Mouse (Mus musculus): Measurements from ENCODE around the gene Rsrc1.

DNA sequence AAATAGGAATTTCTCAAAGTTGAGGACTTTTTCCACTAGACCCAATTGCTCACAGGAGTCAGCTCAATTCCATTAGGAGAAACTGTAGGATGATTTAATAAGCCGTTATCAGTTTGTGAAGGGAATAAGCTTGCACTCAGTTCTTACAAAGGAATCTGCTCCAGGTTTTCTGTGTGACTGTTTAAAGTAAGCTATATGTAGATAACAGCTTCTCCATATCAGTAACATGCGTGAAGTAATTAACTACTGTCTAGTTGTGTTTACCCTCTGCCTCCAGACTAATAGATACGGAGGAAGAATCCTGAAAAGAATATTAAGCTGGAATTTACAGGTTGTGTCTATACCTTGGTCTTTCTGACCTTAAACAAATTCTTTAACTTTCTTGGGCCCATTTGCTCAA is 299.1 kb downstream of the Rsrc1 start:
- no peak for TF ChIP-seq POLR2A (IDR thresholded peaks at IDR 0.05; ENCODE audit: insufficient read length, low read depth)
- no peak for TF ChIP-seq CEBPB (IDR thresholded peaks at IDR 0.05; ENCODE audit: insufficient read depth, poor library complexity, severe bottlenecking)
- no peak for TF ChIP-seq TCF3 (IDR thresholded peaks at IDR 0.05; ENCODE audit: insufficient read length, low read depth)
- no peak for TF ChIP-seq POLR2AphosphoS2 (IDR thresholded peaks at IDR 0.05; ENCODE audit: insufficient read length, low read depth)
- no peak for TF ChIP-seq TCF12 (IDR thresholded peaks at IDR 0.05; ENCODE audit: insufficient read depth, poor library complexity, severe bottlenecking)
- no peak for TF ChIP-seq USF1 (IDR thresholded peaks at IDR 0.05; ENCODE audit: low read depth)
- no peak for TF ChIP-seq MAX (IDR thresholded peaks at IDR 0.05; ENCODE audit: low read depth)
- no peak for TF ChIP-seq E2F4 (IDR thresholded peaks at IDR 0.05; ENCODE audit: insufficient read depth)
- TF ChIP-seq MYOD1 (IDR thresholded peaks at IDR 0.05; ENCODE audit: control insufficient read depth in 1 of 3, insufficient read length in 2 of 3, low read depth in 2 of 3): no peak
- TF ChIP-seq SRF (IDR thresholded peaks at IDR 0.05; ENCODE audit: control insufficient read depth, insufficient read length, low read depth): no peak
- no peak for TF ChIP-seq MYOG (IDR thresholded peaks at IDR 0.05; ENCODE audit: control insufficient read depth in 1 of 3, insufficient read depth in 1 of 3, insufficient read length in 2 of 3, low read depth in 2 of 3)

Data from myocyte (in vitro differentiated cells).